Mouse (Mus musculus) kidney, postnatal 0 days (tissue): Measurements from ENCODE around the gene Fancg. TPM values are rescaled to one million over a fixed set of nuclear protein-coding genes. Genes with fewer than 3 reads are reported as not detected.

Source experiments
- ATAC-seq: fragments of 200-750 bp; cut with Nextera tagmentation; replicated peaks from 2 replicates; pipeline ENCODE4 v1.8.0; 2017; ENCODE audit warnings: low read depth, moderate number of reproducible peaks, moderate TSS enrichment, moderate library complexity; ENCODE audit not compliant: low FRiP score
- DNase-seq: peaks from one replicate; pipeline ENCODE4 v3.0.0-alpha.2; 2016; ENCODE audit warnings: low spot score
- H3K27ac ChIP-seq: fragments of 300-500 bp; sonication (generic); 2 replicates; pipeline ENCODE4 v1.5.1; 2014; ENCODE audit warnings: mild to moderate bottlenecking
- H3K27me3 ChIP-seq: fragments of 300-500 bp; sonication (generic); 2 replicates; pipeline ENCODE4 v1.6.1; 2014; ENCODE audit warnings: low read length, mixed read lengths; ENCODE audit not compliant: insufficient read depth
- H3K36me3 ChIP-seq: fragments of 300-500 bp; sonication (generic); 2 replicates; pipeline ENCODE4 v1.6.1; 2014; ENCODE audit warnings: low read length, mixed read lengths; ENCODE audit not compliant: insufficient read depth
- H3K4me1 ChIP-seq: fragments of 300-500 bp; sonication (generic); replicated peaks from 2 replicates; pipeline ENCODE4 v1.6.1; 2014; ENCODE audit warnings: antibody characterized with exemption, low read length, mixed read lengths; ENCODE audit not compliant: insufficient read depth
- H3K4me2 ChIP-seq: fragments of 300-500 bp; sonication (generic); 2 replicates; pipeline ENCODE4 v1.6.1; 2014; ENCODE audit warnings: mild to moderate bottlenecking, low read length, moderate library complexity, mixed read lengths
- H3K4me3 ChIP-seq: fragments of 300-500 bp; sonication (generic); replicated peaks from 2 replicates; pipeline ENCODE4 v1.5.1; 2014; ENCODE audit warnings: low read depth, low read length
- H3K9ac ChIP-seq: fragments of 300-500 bp; sonication (generic); 2 replicates; pipeline ENCODE4 v1.6.1; 2014; ENCODE audit warnings: low read depth, low read length
- H3K9me3 ChIP-seq: fragments of 300-500 bp; sonication (generic); replicated peaks from 2 replicates; pipeline ENCODE4 v1.6.1; 2016; ENCODE audit warnings: low read length, inconsistent platforms, mixed read lengths
- CTCF ChIP-seq: IDR thresholded peaks from 2 replicates; pipeline ENCODE4 v1.5.1; 2016; ENCODE audit warnings: antibody characterized with exemption, low read depth, mild to moderate bottlenecking, moderate library complexity
- WGBS: fragments of 180-500 bp; shearing (Covaris S2); extraction: QIAGEN DNeasy Blood & Tissue Kit; methylation state at CpG from one replicate; pipeline ENCODE4 v1.1.7; 2014; 5-methylcytosine and 5-hydroxymethylcytosine counted together
- polyA plus RNA-seq: library from polyadenylated mRNA; unstranded; fragments of >200 nt; fragmentation: Nextera tagmentation; extraction: Ambion mirVana; gene quantifications from 2 replicates; pipeline ENCODE4 v1.2.1, GENCODE M21; 2015

Gene Fancg
- polyA plus RNA-seq, 1 experiment from 2014 or later, result 7.2 TPM

DNA sequence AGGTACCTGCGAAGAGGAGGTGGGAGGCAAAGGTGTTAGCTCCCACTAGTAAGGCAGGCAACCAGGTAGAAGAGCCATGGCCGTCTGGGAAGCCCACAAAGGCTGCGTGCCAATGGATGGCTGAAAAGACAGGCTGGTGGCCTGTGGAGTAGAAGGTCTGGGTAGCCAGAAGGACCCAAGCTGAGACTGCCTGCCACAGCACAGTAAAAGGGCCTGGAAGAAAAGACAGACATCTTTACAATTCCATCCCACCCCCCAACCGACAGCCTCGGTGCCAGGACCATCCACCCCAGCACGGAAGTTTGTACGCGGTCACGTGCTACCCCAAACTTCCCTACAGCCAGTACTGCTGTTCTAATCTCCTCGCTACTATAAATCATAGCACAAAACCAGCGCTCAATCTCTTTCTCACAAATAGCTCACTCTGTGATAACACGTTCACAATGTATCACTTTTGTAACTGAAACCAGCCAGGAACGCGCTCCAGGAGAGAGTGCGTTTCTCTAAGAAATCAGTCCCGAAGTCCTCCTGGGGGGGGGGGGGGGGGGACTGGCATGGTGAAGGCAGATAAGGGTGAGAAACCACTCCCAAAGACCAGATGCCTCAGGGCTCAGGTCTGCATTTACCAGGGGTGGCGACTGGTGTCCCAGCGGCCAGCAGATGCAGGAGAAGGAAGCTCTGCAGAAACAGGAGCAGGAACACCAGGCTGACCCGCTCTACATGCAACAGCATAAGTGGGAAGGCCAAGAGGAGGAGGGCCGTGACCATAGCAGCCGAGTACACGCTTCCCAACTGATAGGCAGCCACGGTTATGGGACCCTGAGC is 9.5 kb upstream of the Fancg start:
- TF ChIP-seq CTCF, result no peak
- no peak overlapping the region for H3K9ac ChIP-seq
- no peaks in the 10 kb centered on the region for H3K27me3 ChIP-seq
- H3K4me2 ChIP-seq, result no peak overlapping the region
- no peak overlapping the region for H3K27ac ChIP-seq
- H3K9me3 ChIP-seq, result no peaks in the 10 kb centered on the region
- peaks cover 6% of the 10 kb centered on the region; the same call in 1 of the 2 replicates for H3K4me1 ChIP-seq
- ATAC-seq (no peak), DNase-seq (no peak)
- peaks cover 37% of the 10 kb centered on the region for H3K36me3 ChIP-seq
- WGBS, result 91% methylated on average over 23 of the region's 23 CpGs
- H3K4me3 ChIP-seq, result no peak overlapping the region

- ATAC-seq, result no peak
- peaks cover 37% of the 10 kb centered on the region for H3K36me3 ChIP-seq
- H3K27ac ChIP-seq, result no peak overlapping the region
- no peak overlapping the region for H3K4me2 ChIP-seq
- H3K27me3 ChIP-seq, result no peaks in the 10 kb centered on the region
- no peak for TF ChIP-seq CTCF
- H3K9ac ChIP-seq, result no peak overlapping the region
- H3K4me3 ChIP-seq, result no peak overlapping the region
- H3K9me3 ChIP-seq, result no peaks in the 10 kb centered on the region
- no peak for DNase-seq
- no peaks in the 10 kb centered on the region for H3K4me1 ChIP-seq
- 89% methylated on average over 10 of the region's 10 CpGs for WGBS
Measured at GRCm38 (mm10) chr4:43019176-43019575, 8.9 kb upstream of the Fancg start.

DNA sequence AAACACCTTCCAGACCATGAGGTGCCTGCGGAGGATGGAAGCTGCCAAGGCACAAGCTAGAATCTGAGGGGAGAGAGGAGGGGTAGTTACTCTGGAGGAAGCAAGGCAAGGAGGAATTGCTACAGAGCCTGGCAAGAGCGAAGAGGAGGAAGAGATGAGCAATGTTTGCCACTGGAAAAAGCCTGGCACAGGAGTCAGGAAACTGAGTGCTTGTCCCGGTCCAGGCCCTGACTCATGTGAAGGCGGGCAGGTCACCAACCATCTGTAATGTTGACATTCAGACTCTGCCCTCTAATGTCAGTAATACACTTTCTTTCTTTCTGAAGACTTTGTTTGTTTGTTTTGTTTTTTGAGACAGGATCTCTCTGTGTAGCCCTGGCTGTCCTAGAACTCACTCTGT is 7.8 kb upstream of the Fancg start:
- WGBS, result 93% methylated on average over 4 of the region's 4 CpGs
- Histone ChIP-seq H3K9me3 (no peaks in the 10 kb centered on the region), H3K27ac (no peak overlapping the region), H3K27me3 (no peaks in the 10 kb centered on the region), H3K4me2 (no peak overlapping the region), H3K9ac (no peak overlapping the region), H3K4me1 (no peaks in the 10 kb centered on the region), H3K36me3 (peaks cover 37% of the 10 kb centered on the region), H3K4me3 (no peak overlapping the region)
- DNase-seq (no peak), ATAC-seq (no peak)
- no peak for TF ChIP-seq CTCF

DNA sequence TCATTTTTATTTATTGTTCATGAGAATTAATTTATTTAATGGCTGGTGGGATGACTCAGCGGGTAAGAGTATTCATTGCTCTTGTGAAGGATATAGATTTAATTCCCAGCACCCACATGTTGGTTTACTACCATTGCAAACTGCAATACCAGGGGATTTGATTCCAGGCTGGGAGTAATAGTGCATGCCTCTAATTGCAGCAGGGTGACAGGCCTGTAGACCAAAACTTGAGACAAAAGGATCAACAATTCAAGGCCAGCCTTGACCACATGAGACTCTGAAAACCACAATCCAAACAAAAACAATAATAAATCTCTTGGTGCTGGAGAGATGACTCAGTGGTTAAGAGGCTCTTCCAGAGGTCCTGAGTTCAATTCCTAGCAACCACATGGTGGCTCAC is 1.8 kb upstream of the Fancg start:
- Histone ChIP-seq H3K9me3 (no peaks in the 10 kb centered on the region), H3K27ac (no peak overlapping the region), H3K27me3 (no peaks in the 10 kb centered on the region), H3K4me1 (no peaks in the 10 kb centered on the region), H3K36me3 (no peaks in the 10 kb centered on the region), H3K4me3 (no peak overlapping the region), H3K9ac (no peak overlapping the region), H3K4me2 (no peak overlapping the region)
- 94% methylated on average over 1 of the region's 1 CpGs for WGBS
- ATAC-seq (no peak), DNase-seq (no peak)
- TF ChIP-seq CTCF, result no peak

- ATAC-seq (no peak), DNase-seq (peak; percentile 74)
- Histone ChIP-seq H3K9ac (no peak overlapping the region), H3K4me2 (no peak overlapping the region), H3K36me3 (0 out of 2 replicates have a peak, but pooled peaks cover 3% of the 10 kb centered on the region), H3K9me3 (no peaks in the 10 kb centered on the region), H3K27me3 (no peaks in the 10 kb centered on the region), H3K27ac (no peak overlapping the region), H3K4me1 (no peaks in the 10 kb centered on the region), H3K4me3 (no peak overlapping the region)
- 62% methylated on average over 2 of the region's 2 CpGs for WGBS
- TF ChIP-seq CTCF, result peak; percentile 73
Measured at GRCm38 (mm10) chr4:43005765-43006164, 4.5 kb downstream of the Fancg start.

DNA sequence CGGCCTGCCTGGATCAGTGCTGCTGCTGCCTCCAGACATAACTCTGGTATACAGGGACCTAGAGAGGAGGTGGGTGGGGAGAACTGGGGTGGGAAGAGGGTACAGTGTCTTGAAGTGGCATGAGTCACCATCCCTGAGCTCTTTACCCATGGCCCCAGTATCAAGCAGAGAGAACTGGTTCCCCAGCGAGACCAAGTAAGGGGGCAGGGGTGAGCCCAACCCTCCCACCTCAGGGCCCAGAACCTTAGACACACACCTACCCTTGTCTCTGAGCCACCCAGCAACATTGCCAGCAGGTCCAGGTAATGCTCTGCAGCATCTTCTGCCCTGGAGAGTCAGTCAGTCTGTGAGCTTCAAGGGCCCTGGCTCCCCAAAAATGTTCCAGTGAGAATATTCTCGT is 5.4 kb downstream of the Fancg start:
- Histone ChIP-seq H3K27ac (no peak overlapping the region), H3K4me3 (no peak overlapping the region), H3K36me3 (0 out of 2 replicates have a peak, but pooled peaks cover 3% of the 10 kb centered on the region), H3K4me1 (no peaks in the 10 kb centered on the region), H3K4me2 (no peak overlapping the region), H3K9me3 (no peaks in the 10 kb centered on the region), H3K27me3 (no peaks in the 10 kb centered on the region), H3K9ac (no peak overlapping the region)
- ATAC-seq (no peak), DNase-seq (no peak)
- 91% methylated on average over 3 of the region's 3 CpGs for WGBS
- TF ChIP-seq CTCF, result no peak
